Mouse (Mus musculus) heart, embryonic 11.5 days (tissue): ENCODE measurements around the gene Nup133. TPM values are rescaled to one million over a fixed set of nuclear protein-coding genes. Genes with fewer than 3 reads are reported as not detected.

Experiments used
- ATAC-seq: fragments of 200-750 bp; cut with Nextera tagmentation; replicated peaks from 2 replicates; pipeline ENCODE4 v1.8.0; 2017; ENCODE audit warnings: moderate library complexity; ENCODE audit not compliant: insufficient number of reproducible peaks, low FRiP score, low TSS enrichment
- H3K27ac ChIP-seq: fragments of 300-500 bp; sonication (generic); 2 replicates; pipeline ENCODE4 v1.5.1; 2014; ENCODE audit warnings: mild to moderate bottlenecking, low read depth, low read length
- H3K27me3 ChIP-seq: fragments of 300-500 bp; sonication (generic); 2 replicates; pipeline ENCODE4 v1.6.1; 2014; ENCODE audit warnings: mild to moderate bottlenecking, low read length, mixed read lengths; ENCODE audit not compliant: control insufficient read depth, insufficient read depth
- H3K36me3 ChIP-seq: fragments of 300-500 bp; sonication (generic); 2 replicates; pipeline ENCODE4 v1.6.1; 2014; ENCODE audit warnings: mild to moderate bottlenecking, low read length, moderate library complexity, mixed read lengths; ENCODE audit not compliant: control insufficient read depth, insufficient read depth
- H3K4me1 ChIP-seq: fragments of 300-500 bp; sonication (generic); 2 replicates; pipeline ENCODE4 v1.6.1; 2014; ENCODE audit warnings: low read length; ENCODE audit not compliant: control insufficient read depth, insufficient read depth
- H3K4me2 ChIP-seq: fragments of 300-500 bp; sonication (generic); 2 replicates; pipeline ENCODE4 v1.6.1; 2014; ENCODE audit warnings: mild to moderate bottlenecking, moderate library complexity
- H3K4me3 ChIP-seq: fragments of 300-500 bp; sonication (generic); 2 replicates; pipeline ENCODE4 v1.5.1; 2014; ENCODE audit warnings: low read depth, low read length
- H3K9ac ChIP-seq: fragments of 300-500 bp; sonication (generic); 2 replicates; pipeline ENCODE4 v1.6.1; 2014; ENCODE audit warnings: mild to moderate bottlenecking, low read depth, low read length, moderate library complexity
- H3K9me3 ChIP-seq: fragments of 300-500 bp; sonication (generic); replicated peaks from 2 replicates; pipeline ENCODE4 v1.6.1; 2016; ENCODE audit warnings: low read length; ENCODE audit not compliant: control insufficient read depth
- WGBS: fragments of 180-500 bp; shearing (Covaris S2); extraction: QIAGEN DNeasy Blood & Tissue Kit; methylation state at CpG from one replicate; pipeline ENCODE4 v1.1.7; 2014; ENCODE audit not compliant: insufficient replicate concordance; 5-methylcytosine and 5-hydroxymethylcytosine counted together
- polyA plus RNA-seq: library from polyadenylated mRNA; unstranded; fragments of >200 nt; fragmentation: Nextera tagmentation; extraction: Ambion mirVana; gene quantifications from 2 replicates; pipeline ENCODE4 v1.2.1, GENCODE M21; 2014

Nup133 gene
- polyA plus RNA-seq, 1 experiment from 2014 or later, result 31.5 TPM

DNA sequence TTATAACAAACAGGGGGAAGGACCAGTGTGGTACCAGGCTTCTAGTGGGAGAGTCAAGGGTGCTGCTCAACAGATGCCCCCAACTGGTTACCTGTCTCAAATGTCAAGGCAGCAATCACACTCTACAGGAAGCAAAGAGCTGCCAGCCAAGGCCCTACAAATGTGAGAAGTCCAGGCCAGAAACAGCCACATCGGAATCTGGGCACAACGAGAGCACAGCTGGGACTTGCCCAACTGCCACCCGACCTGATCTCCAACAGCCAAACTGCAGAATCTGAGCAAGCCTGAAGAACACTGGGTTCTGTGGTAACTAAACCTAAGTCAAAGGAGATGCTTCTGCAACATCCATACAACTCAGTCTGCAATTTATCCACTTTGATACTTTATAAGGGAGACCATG, 23.4 kb downstream of the Nup133 start:
- H3K36me3 ChIP-seq, result peaks cover 27% of the 10 kb centered on the region
- no peak overlapping the region for H3K4me3 ChIP-seq
- H3K27me3 ChIP-seq, result no peaks in the 10 kb centered on the region
- no peak overlapping the region for H3K9ac ChIP-seq
- no peak for ATAC-seq
- no peak overlapping the region for H3K4me2 ChIP-seq
- H3K9me3 ChIP-seq, result no peaks in the 10 kb centered on the region
- no peaks in the 10 kb centered on the region for H3K4me1 ChIP-seq
- H3K27ac ChIP-seq, result no peak overlapping the region
- WGBS, result 89% methylated on average over 3 of the region's 3 CpGs

DNA sequence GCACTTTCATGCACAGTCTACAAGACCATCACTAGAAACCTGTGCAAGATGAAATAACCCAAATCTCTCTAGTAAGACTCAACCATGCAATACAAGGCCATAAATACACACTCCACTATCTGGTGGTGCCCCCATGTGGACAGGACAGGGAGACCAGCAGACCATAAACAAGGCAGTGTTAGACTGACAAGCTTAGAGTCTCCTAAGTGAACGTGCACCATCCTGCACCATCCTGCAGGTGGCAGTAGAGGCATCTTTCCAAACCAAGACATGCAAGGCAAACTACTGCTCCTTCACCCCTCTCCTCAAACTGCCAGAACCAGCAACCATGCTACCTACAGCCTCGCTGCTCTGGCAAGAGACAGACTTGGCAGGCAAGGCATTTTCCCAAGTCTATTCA, 24.3 kb downstream of the Nup133 start:
- no peaks in the 10 kb centered on the region for H3K4me1 ChIP-seq
- WGBS, result 14% methylated on average over 2 of the region's 2 CpGs
- no peak overlapping the region for H3K27ac ChIP-seq
- no peak overlapping the region for H3K9ac ChIP-seq
- peaks cover 24% of the 10 kb centered on the region for H3K36me3 ChIP-seq
- H3K9me3 ChIP-seq, result no peaks in the 10 kb centered on the region
- H3K27me3 ChIP-seq, result no peaks in the 10 kb centered on the region
- ATAC-seq, result peak; percentile 31; the same call in 1 of the 2 replicates
- H3K4me3 ChIP-seq, result no peak overlapping the region
- H3K4me2 ChIP-seq, result no peak overlapping the region

DNA sequence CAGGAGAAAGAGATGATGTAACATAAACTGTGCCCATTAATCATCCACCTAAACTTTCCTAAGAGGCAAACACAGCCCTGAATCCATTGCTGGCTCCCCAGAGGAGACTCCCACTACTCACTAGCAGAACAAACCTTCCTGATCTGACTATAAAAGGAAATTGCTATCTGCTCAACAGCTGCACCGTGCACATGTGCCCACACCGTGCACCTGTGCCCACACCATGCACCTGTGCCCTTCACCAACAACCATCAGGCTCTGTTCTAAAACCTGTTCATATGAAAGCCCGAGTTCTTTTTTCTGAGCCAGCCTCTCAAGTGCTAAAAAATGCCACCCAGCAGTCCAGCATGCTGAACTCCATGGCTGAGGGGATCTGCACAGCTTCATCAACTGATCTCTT, 34.4 kb downstream of the Nup133 start:
- no peak overlapping the region for H3K4me3 ChIP-seq
- ATAC-seq, result no peak
- H3K36me3 ChIP-seq, result peaks cover 36% of the 10 kb centered on the region

DNA sequence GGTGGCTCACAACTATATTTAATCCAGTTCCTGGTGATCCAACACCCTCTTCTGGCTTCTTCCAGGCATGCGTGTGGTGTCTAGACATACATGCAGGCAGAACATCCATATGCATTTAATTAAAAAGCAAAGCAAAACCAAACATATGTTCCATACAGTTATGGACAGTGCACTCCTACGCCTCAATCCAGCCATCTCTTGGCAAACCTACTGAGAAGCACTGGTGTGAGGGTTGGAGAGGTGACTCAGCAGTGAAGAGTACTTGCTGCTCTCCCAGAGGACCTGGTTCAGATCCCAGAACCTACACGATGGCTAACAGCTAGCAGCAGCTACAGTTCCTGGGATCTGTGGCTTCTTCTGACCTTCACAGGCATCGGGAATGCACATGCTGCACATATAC, 36.8 kb downstream of the Nup133 start:
- H3K9ac ChIP-seq, result no peak overlapping the region
- 88% methylated on average over 4 of the region's 4 CpGs for WGBS
- no peak for ATAC-seq
- no peak overlapping the region for H3K4me3 ChIP-seq
- H3K4me1 ChIP-seq, result no peaks in the 10 kb centered on the region
- peaks cover 39% of the 10 kb centered on the region for H3K36me3 ChIP-seq
- H3K9me3 ChIP-seq, result no peaks in the 10 kb centered on the region
- no peak overlapping the region for H3K4me2 ChIP-seq
- no peaks in the 10 kb centered on the region for H3K27me3 ChIP-seq
- no peak overlapping the region for H3K27ac ChIP-seq

More for the DNA sequence above, 34.4 kb downstream of the Nup133 start:
- Histone ChIP-seq H3K9me3 (no peaks in the 10 kb centered on the region), H3K27me3 (no peaks in the 10 kb centered on the region), H3K4me1 (no peaks in the 10 kb centered on the region), H3K4me2 (no peak overlapping the region), H3K27ac (no peak overlapping the region), H3K9ac (no peak overlapping the region)
- 94% methylated on average over 3 of the region's 3 CpGs for WGBS

DNA sequence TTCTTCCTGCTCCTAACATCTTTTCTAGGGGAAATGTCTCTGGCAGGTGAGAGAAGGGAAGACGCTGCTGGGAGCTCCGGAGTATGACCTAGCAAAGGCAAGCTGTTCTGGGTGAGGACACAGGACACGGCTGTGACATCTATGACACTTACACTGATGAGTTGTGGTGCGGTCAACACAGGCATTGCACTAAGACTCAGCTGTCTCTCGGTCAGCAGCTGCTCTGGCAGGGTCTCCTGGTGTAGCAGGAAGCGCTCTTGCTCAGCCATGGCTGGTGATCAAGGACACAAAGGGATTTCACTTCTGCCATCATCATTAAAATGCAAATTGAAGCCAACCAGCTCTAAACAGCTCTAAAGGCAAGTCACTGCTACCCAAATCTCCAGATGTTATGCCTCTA, 41.5 kb downstream of the Nup133 start:
- WGBS, result 92% methylated on average over 6 of the region's 6 CpGs
- Histone ChIP-seq H3K9me3 (no peaks in the 10 kb centered on the region), H3K4me3 (no peak overlapping the region), H3K4me2 (no peak overlapping the region), H3K4me1 (no peaks in the 10 kb centered on the region), H3K9ac (no peak overlapping the region), H3K27ac (no peak overlapping the region), H3K36me3 (peaks cover 30% of the 10 kb centered on the region), H3K27me3 (no peaks in the 10 kb centered on the region)
- no peak for ATAC-seq

DNA sequence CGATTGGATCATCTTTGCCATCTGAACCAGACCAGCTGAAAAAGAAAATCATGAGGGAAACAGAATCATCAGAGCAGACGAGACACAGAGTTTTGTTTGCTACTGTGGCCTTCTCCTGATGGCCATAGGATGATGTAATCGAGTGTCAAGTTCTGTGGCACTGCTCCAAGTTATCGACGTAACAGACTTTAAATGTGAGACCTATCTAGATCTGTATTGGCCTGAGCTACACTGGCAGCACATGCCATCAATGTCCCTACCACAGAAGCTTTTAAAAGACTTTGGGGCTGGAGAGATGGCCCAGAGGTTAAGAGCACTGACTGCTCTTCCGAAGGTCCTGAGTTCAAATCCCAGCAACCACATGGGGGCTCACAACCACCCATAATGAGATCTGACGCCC, 46.4 kb downstream of the Nup133 start:
- Histone ChIP-seq H3K36me3 (peaks cover 16% of the 10 kb centered on the region; the same call in 1 of the 2 replicates), H3K4me1 (no peaks in the 10 kb centered on the region), H3K9ac (no peak overlapping the region), H3K4me2 (no peak overlapping the region), H3K9me3 (no peaks in the 10 kb centered on the region), H3K27me3 (no peaks in the 10 kb centered on the region), H3K27ac (no peak overlapping the region), H3K4me3 (no peak overlapping the region)
- WGBS, result 82% methylated on average over 7 of the region's 7 CpGs
- ATAC-seq, result no peak

DNA sequence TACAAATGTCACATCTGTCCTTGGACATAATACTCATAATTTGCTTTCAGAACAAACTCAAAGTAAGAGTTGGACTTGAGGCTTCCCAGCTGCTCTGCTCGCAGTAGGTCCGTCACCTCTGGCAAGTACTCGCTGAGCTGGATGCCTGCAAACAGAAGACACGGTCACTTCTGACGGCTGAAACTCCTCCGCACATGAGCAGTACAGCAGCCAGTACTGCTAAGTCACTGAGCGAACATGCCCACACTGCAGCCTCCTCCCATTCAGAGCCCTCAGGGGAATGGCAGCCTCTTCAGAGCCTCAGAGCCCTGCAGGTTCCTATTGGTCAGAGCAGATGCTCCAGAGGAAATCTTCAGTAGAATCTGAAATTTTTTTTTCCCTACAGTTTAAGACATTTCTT, 49.7 kb downstream of the Nup133 start:
- H3K9ac ChIP-seq, result no peak overlapping the region
- peaks cover 20% of the 10 kb centered on the region for H3K27me3 ChIP-seq
- peaks cover 16% of the 10 kb centered on the region; the same call in 1 of the 2 replicates for H3K36me3 ChIP-seq
- whole genome bisulfite sequencing, result 86% methylated on average over 7 of the region's 7 CpGs
- H3K4me1 ChIP-seq, result peaks cover 9% of the 10 kb centered on the region; the same call in 1 of the 2 replicates
- H3K4me2 ChIP-seq, result no peak overlapping the region
- no peaks in the 10 kb centered on the region for H3K9me3 ChIP-seq
- ATAC-seq, result no peak
- H3K4me3 ChIP-seq, result no peak overlapping the region
- no peak overlapping the region for H3K27ac ChIP-seq

DNA sequence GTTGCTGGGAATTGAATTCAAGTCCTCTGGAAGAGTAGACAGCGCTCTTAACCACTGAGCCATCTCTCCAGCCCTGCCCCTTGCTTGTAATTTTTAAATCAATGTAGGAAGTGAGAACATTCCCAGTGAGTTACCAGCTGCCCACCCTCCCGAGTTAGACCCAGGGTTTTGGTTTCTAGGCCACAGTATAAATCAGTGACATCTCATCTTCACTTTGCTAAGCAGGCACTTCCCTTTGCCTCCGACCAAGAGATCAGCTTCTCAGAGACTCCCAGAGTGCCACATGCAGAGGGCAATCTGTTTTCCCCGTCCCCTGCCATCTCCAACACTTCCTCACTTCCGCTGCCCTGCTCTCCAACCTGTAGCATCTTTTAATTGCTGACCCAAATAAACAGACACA, 50.5 kb downstream of the Nup133 start:
- peaks cover 14% of the 10 kb centered on the region; the same call in 1 of the 2 replicates for H3K36me3 ChIP-seq
- peaks cover 10% of the 10 kb centered on the region; the same call in 1 of the 2 replicates for H3K4me1 ChIP-seq
- no peak overlapping the region for H3K9ac ChIP-seq
- WGBS, result 82% methylated on average over 5 of the region's 5 CpGs
- H3K4me3 ChIP-seq, result no peak overlapping the region
- no peak for ATAC-seq
- H3K4me2 ChIP-seq, result no peak overlapping the region
- H3K27me3 ChIP-seq, result peaks cover 28% of the 10 kb centered on the region
- no peaks in the 10 kb centered on the region for H3K9me3 ChIP-seq
- H3K27ac ChIP-seq, result no peak overlapping the region

DNA sequence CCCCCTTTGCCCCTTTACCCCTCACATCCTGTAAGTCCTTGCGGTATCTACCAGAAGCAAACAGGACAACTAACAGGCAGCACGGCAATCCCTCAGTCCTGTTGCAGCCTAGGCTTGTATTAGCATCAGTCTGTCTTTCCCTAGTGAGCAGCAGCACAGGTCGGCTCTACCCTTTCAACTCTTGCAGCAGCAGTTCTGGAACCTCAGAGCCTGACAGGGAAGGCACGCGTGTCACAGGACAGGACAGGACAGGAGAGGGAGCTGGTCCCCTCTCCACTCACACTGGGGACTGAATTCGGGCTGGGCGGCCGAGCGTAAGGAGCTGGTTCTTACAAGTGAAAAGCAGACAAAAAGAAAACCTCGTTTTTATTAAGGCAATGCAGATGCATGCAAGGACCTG, 52.3 kb downstream of the Nup133 start:
- WGBS, result 50% methylated on average over 10 of the region's 10 CpGs
- Histone ChIP-seq H3K9me3 (no peaks in the 10 kb centered on the region), H3K27me3 (peaks cover 46% of the 10 kb centered on the region), H3K4me1 (peaks cover 21% of the 10 kb centered on the region), H3K4me3 (no peak overlapping the region), H3K27ac (no peak overlapping the region), H3K4me2 (no peak overlapping the region), H3K9ac (no peak overlapping the region), H3K36me3 (peaks cover 8% of the 10 kb centered on the region; the same call in 1 of the 2 replicates)
- ATAC-seq, result no peak
